Mouse (Mus musculus): ENCODE data around the gene Bfar. TPM values are rescaled to one million over a fixed set of nuclear protein-coding genes. Genes with fewer than 3 reads are reported as not detected.

Bfar gene
- polyA plus RNA-seq, 1 experiment from 2014 or later: 22.0 TPM

DNA sequence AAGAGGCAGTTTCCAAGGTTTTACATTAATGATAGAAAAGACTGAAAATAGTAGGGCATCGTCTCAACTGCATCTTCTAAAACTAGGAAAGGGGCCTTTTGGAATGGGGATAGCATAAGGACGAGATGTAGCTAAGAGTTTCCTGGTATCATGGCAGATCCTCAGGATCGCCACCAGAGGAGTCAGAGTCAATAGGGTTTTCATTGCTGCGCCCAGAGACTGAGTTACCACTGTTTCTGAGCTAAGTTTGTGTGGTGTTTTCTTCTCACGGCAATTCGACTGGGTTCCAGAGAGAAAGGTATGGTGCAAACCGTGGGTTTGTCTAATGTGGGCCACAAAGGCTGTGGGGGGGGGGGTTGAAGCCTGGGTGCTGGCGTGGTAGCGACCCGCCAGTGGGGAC is 33.0 kb downstream of the Bfar start:
- DNase-seq (ENCODE audit: low spot score) (no peak), ATAC-seq (ENCODE audit: low FRiP score, low TSS enrichment) (no peak)
- no peaks in the 10 kb centered on the region for H3K9me3 ChIP-seq (ENCODE audit: control insufficient read depth, low read length)
- H3K4me3 ChIP-seq (ENCODE audit: low read depth, low read length): no peak overlapping the region
- H3K9ac ChIP-seq (ENCODE audit: low read length): no peak overlapping the region
- H3K4me2 ChIP-seq (replicated peaks; ENCODE audit: low read depth): no peak overlapping the region
- H3K27me3 ChIP-seq (ENCODE audit: control insufficient read depth, insufficient read depth, low read length): no peaks in the 10 kb centered on the region
- H3K27ac ChIP-seq (replicated peaks): no peak overlapping the region
- peaks cover 2% of the 10 kb centered on the region; the same call in 1 of the 2 replicates for H3K36me3 ChIP-seq (ENCODE audit: control insufficient read depth, insufficient read depth, low read length)
- no peak for TF ChIP-seq CTCF (IDR thresholded peaks at IDR 0.05; ENCODE audit: low read depth)
- no peak for TF ChIP-seq EP300 (optimal IDR thresholded peaks at IDR 0.05)
- 93% methylated on average over 7 of the region's 10 CpGs for WGBS
- H3K4me1 ChIP-seq (replicated peaks; ENCODE audit: control insufficient read depth, insufficient read depth): no peaks in the 10 kb centered on the region

DNA sequence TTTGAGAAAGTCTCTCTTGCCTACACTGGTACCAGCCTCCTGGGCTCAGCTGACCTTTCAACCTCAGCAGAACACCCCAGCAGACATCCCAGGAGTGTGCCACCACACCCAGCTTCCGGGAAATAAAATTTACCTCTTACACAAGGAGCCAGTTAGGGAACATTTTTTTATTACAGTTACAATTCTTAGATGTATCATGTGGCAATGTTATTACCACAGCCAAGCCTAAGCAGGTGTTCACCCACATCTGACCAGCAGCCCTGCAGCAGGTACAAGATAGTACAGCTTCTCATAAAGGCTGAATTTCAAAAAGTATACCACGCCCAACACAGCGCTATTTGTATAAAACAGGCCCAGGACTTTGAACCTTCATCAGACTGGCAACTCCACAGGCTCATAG is 43.3 kb downstream of the Bfar start:
- Histone ChIP-seq H3K9me3 (ENCODE audit: control insufficient read depth, low read length) (no peaks in the 10 kb centered on the region), H3K9ac (ENCODE audit: low read length) (no peak overlapping the region), H3K27ac (replicated peaks) (peak overlapping the region; percentile 58), H3K4me2 (replicated peaks; ENCODE audit: low read depth) (no peak overlapping the region), H3K4me1 (replicated peaks; ENCODE audit: control insufficient read depth, insufficient read depth) (no peaks in the 10 kb centered on the region), H3K36me3 (ENCODE audit: control insufficient read depth, insufficient read depth, low read length) (no peaks in the 10 kb centered on the region), H3K4me3 (ENCODE audit: low read depth, low read length) (no peak overlapping the region), H3K27me3 (ENCODE audit: control insufficient read depth, insufficient read depth, low read length) (no peaks in the 10 kb centered on the region)
- no peak for TF ChIP-seq CTCF (IDR thresholded peaks at IDR 0.05; ENCODE audit: low read depth)
- 53% methylated on average over 3 of the region's 3 CpGs for WGBS
- ATAC-seq (ENCODE audit: low FRiP score, low TSS enrichment) (peak; percentile 95), DNase-seq (ENCODE audit: low spot score) (no peak)

GRCm38 (mm10) chr16:13716821-13717553 is 45.3 kb downstream of the Bfar start:
- Histone ChIP-seq H3K4me2 (replicated peaks; ENCODE audit: low read depth) (no peak overlapping the region), H3K4me1 (replicated peaks; ENCODE audit: control insufficient read depth, insufficient read depth) (no peaks in the 10 kb centered on the region), H3K4me3 (ENCODE audit: low read depth, low read length) (no peak overlapping the region), H3K27ac (replicated peaks) (no peak overlapping the region), H3K27me3 (ENCODE audit: control insufficient read depth, insufficient read depth, low read length) (no peaks in the 10 kb centered on the region), H3K9ac (ENCODE audit: low read length) (no peak overlapping the region), H3K9me3 (ENCODE audit: control insufficient read depth, low read length) (no peaks in the 10 kb centered on the region), H3K36me3 (ENCODE audit: control insufficient read depth, insufficient read depth, low read length) (no peaks in the 10 kb centered on the region)
- TF ChIP-seq CTCF (IDR thresholded peaks at IDR 0.05; ENCODE audit: low read depth) (no peak), EP300 (optimal IDR thresholded peaks at IDR 0.05) (no peak)
- ATAC-seq (ENCODE audit: low FRiP score, low TSS enrichment): no peak
- no peak for DNase-seq (ENCODE audit: low spot score)
- WGBS: 71% methylated on average over 2 of the region's 2 CpGs

DNA sequence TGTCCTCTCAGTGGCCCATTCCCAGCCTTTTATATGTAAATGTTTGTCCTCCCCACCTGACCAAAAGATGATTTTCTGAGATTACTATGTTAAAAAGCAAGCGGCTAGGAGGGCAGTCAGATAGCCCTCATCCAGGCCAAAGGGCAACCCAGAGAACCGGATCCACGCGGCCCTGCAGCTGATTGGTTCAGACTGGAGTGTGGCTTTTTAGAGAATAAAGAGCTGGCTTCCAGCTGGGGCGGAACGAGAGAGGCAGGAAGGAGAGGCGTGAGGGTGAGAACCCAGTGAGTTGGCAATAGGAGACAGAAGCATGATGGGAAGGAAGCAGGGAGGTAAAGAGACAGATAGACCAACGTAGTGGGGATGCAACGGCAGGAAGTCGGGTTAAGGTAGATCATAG is 51.3 kb downstream of the Bfar start:
- Histone ChIP-seq H3K9me3 (ENCODE audit: control insufficient read depth, low read length) (no peaks in the 10 kb centered on the region), H3K27ac (replicated peaks) (no peak overlapping the region), H3K4me2 (replicated peaks; ENCODE audit: low read depth) (no peak overlapping the region), H3K36me3 (ENCODE audit: control insufficient read depth, insufficient read depth, low read length) (no peaks in the 10 kb centered on the region), H3K27me3 (ENCODE audit: control insufficient read depth, insufficient read depth, low read length) (no peaks in the 10 kb centered on the region), H3K4me1 (replicated peaks; ENCODE audit: control insufficient read depth, insufficient read depth) (no peaks in the 10 kb centered on the region), H3K9ac (ENCODE audit: low read length) (no peak overlapping the region), H3K4me3 (ENCODE audit: low read depth, low read length) (no peak overlapping the region)
- no peak for ATAC-seq (ENCODE audit: low FRiP score, low TSS enrichment)
- 39% methylated on average over 10 of the region's 10 CpGs for WGBS
- no peak for DNase-seq (ENCODE audit: low spot score)
- TF ChIP-seq CTCF (IDR thresholded peaks at IDR 0.05; ENCODE audit: low read depth) (no peak), EP300 (optimal IDR thresholded peaks at IDR 0.05) (no peak)

DNA sequence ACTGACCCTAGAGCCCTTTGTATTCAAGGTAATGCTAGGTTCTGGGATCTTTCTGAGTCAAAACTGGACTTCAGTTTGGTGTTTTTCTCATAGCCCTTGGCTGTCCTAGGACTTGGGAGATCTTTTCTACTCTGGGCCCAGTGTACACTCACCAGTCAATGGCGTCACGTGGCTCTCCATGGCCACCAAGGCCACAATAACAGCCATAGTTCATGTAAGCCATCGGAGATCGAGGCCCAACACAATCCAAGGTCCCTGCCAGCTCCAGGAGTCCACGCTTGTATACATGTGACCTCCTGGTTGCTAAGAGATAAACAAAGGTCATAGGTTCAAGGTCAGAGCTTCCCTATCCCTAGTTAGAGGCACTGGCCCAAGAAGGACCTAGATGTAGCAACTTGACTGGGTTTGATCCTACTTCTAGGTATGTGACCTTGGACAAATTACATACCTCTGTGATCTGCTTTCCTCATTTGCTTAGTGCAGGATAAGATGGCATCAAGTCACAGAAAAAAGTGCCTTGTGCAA is 56.2 kb downstream of the Bfar start:
- ATAC-seq (ENCODE audit: low FRiP score, low TSS enrichment) (no peak), DNase-seq (ENCODE audit: low spot score) (no peak)
- WGBS: 85% methylated on average over 5 of the region's 5 CpGs
- 0 out of 2 replicates have a peak overlapping the region, but pooled peaks have one; percentile 26 for H3K27ac ChIP-seq (replicated peaks)
- no peaks in the 10 kb centered on the region for H3K27me3 ChIP-seq (ENCODE audit: control insufficient read depth, insufficient read depth, low read length)
- H3K9ac ChIP-seq (ENCODE audit: low read length): no peak overlapping the region
- H3K4me1 ChIP-seq (replicated peaks; ENCODE audit: control insufficient read depth, insufficient read depth): no peaks in the 10 kb centered on the region
- TF ChIP-seq CTCF (IDR thresholded peaks at IDR 0.05; ENCODE audit: low read depth): no peak
- no peak for TF ChIP-seq EP300 (optimal IDR thresholded peaks at IDR 0.05)
- H3K4me2 ChIP-seq (replicated peaks; ENCODE audit: low read depth): no peak overlapping the region
- no peaks in the 10 kb centered on the region for H3K9me3 ChIP-seq (ENCODE audit: control insufficient read depth, low read length)
- H3K4me3 ChIP-seq (ENCODE audit: low read depth, low read length): no peak overlapping the region
- no peaks in the 10 kb centered on the region for H3K36me3 ChIP-seq (ENCODE audit: control insufficient read depth, insufficient read depth, low read length)

DNA sequence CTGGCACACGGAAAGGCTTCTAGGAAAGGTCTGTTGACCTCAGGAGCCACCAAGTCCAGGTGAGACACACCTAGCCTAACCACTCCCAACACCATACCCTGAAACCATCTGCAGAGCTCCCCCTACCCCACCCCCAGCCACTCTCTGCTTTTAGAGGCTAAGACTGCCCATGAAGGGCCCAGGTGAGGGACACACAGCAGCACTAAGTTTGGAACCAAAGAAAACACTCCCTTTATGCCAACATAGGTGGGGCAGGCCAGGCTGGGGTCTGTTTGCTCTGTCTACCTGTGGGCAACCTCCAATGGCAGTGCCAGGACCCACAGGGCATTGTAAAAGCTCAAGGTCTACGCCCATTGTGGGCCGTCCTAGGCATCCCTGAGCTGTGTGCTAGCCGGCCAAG is 57.8 kb downstream of the Bfar start:
- H3K9me3 ChIP-seq (ENCODE audit: control insufficient read depth, low read length): no peaks in the 10 kb centered on the region
- ATAC-seq (ENCODE audit: low FRiP score, low TSS enrichment) (peak; percentile 97), DNase-seq (ENCODE audit: low spot score) (peak; percentile 91)
- no peaks in the 10 kb centered on the region for H3K4me1 ChIP-seq (replicated peaks; ENCODE audit: control insufficient read depth, insufficient read depth)
- WGBS: 61% methylated on average over 4 of the region's 4 CpGs
- H3K27ac ChIP-seq (replicated peaks): peak overlapping the region; percentile 82
- peak overlapping the region; percentile 25; the same call in 1 of the 2 replicates for H3K4me3 ChIP-seq (ENCODE audit: low read depth, low read length)
- H3K27me3 ChIP-seq (ENCODE audit: control insufficient read depth, insufficient read depth, low read length): no peaks in the 10 kb centered on the region
- H3K4me2 ChIP-seq (replicated peaks; ENCODE audit: low read depth): peak overlapping the region; percentile 38
- 0 out of 2 replicates have a peak, but pooled peaks have one; percentile 5 for TF ChIP-seq CTCF (IDR thresholded peaks at IDR 0.05; ENCODE audit: low read depth)
- no peak for TF ChIP-seq EP300 (optimal IDR thresholded peaks at IDR 0.05)
- no peak overlapping the region for H3K9ac ChIP-seq (ENCODE audit: low read length)
- no peaks in the 10 kb centered on the region for H3K36me3 ChIP-seq (ENCODE audit: control insufficient read depth, insufficient read depth, low read length)

All from stomach, postnatal 0 days (tissue).